Mouse (Mus musculus) forebrain, embryonic 12.5 days (tissue): Measurements from ENCODE around the gene Osbpl2. TPM values are rescaled to one million over a fixed set of nuclear protein-coding genes. Genes with fewer than 3 reads are reported as not detected.
"Not testable (repeated sequence)": the region's sequence is repeated elsewhere in the genome, so short reads cannot be mapped to it uniquely, and the experiment has no call there.

Experiments used
- ATAC-seq: fragments of 200-750 bp; cut with Nextera tagmentation; 2 replicates; pipeline ENCODE4 v1.8.0; 2017; ENCODE audit warnings: moderate TSS enrichment; ENCODE audit not compliant: low FRiP score
- H3K27ac ChIP-seq: fragments of 300-500 bp; sonication (generic); 2 replicates; pipeline ENCODE4 v1.5.1; 2016; ENCODE audit warnings: mild to moderate bottlenecking
- H3K27me3 ChIP-seq: fragments of 300-500 bp; sonication (generic); 2 replicates; pipeline ENCODE4 v1.6.1; 2016; ENCODE audit warnings: mild to moderate bottlenecking
- H3K36me3 ChIP-seq: fragments of 300-500 bp; sonication (generic); replicated peaks from 2 replicates; pipeline ENCODE4 v1.6.1; 2016; ENCODE audit warnings: mild to moderate bottlenecking
- H3K4me1 ChIP-seq: fragments of 300-500 bp; sonication (generic); 2 replicates; pipeline ENCODE4 v1.6.1; 2016
- H3K4me2 ChIP-seq: fragments of 300-500 bp; sonication (generic); 2 replicates; pipeline ENCODE4 v1.6.1; 2016; ENCODE audit warnings: mild to moderate bottlenecking, moderate library complexity
- H3K4me3 ChIP-seq: fragments of 300-500 bp; sonication (generic); replicated peaks from 2 replicates; pipeline ENCODE4 v1.5.1; 2016; ENCODE audit warnings: mild to moderate bottlenecking
- H3K9ac ChIP-seq: fragments of 300-500 bp; sonication (generic); 2 replicates; pipeline ENCODE4 v1.6.1; 2016; ENCODE audit warnings: mild to moderate bottlenecking
- H3K9me3 ChIP-seq: fragments of 300-500 bp; sonication (generic); 2 replicates; pipeline ENCODE4 v1.6.1; 2016
- WGBS: fragments of 180-500 bp; shearing (Covaris S2); methylation state at CpG from one replicate; pipeline ENCODE4 v1.1.7; 2016; 5-methylcytosine and 5-hydroxymethylcytosine counted together
- polyA plus RNA-seq: library from polyadenylated mRNA; unstranded; fragments of >200 nt; fragmentation: Nextera tagmentation; extraction: Ambion mirVana; gene quantifications from 2 replicates; pipeline ENCODE4 v1.2.1, GENCODE M21; 2016

Gene Osbpl2
- polyA plus RNA-seq, 1 experiment from 2014 or later, result 46.2 TPM

DNA sequence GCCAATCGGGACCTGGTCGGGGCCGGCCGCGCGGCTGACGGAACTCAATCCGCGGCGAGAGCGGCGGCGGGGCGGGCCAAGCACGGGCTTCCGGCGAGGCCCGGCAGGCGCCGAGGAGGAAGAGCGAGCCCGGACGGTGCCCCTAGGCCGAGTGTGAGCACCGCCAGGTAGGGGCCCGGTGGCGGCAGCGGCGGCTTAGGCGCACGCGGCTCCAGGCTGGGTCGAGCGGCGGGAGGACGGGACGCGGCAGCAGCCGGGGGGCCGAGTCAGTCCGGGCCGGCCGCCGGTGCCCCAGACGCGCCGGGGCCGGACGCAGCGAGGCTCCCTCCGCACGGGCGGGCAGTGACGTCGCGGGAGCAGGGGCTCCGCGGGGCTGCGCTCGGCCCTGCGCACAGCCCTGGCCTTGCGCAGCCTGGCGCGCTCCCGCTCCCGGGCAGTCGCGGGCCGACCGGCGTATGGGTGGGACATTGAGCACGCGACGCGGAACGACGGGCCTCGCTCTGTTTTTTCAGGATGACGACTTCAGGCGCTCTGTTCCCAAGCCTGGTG lies 52.5 kb downstream of the Osbpl2 start:
- H3K27ac ChIP-seq, result peak overlapping the region; percentile 94
- ATAC-seq, result peak; percentile 76
- peak overlapping the region; percentile 99 for H3K4me2 ChIP-seq
- no peaks in the 10 kb centered on the region for H3K27me3 ChIP-seq
- H3K9me3 ChIP-seq, result no peaks in the 10 kb centered on the region
- H3K9ac ChIP-seq, result peak overlapping the region; percentile 96
- H3K36me3 ChIP-seq, result peaks cover 36% of the 10 kb centered on the region
- peaks cover 16% of the 10 kb centered on the region for H3K4me1 ChIP-seq
- peak overlapping the region; percentile 98 for H3K4me3 ChIP-seq
- under 1% methylated on average over 55 of the region's 80 CpGs for WGBS

DNA sequence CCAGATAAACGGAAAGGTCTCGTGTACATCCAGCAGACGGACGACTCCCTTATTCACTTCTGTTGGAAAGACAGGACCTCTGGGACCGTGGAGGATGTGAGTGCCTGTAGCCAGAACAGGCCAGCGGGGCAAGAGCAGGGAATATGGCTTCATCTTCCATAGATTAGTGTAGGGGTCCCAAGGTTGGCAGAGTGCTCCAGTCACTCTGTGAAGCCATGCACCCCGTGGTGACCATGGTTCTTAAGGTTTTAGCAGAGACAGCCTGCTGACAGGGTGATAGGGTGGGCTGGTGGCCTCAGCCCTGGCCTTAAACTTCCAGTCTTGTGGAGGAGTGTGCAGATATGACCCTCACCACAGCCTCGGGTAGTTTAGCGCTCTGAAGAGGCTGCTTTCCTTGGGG lies 53.0 kb downstream of the Osbpl2 start:
- Histone ChIP-seq H3K9ac (peak overlapping the region; percentile 96), H3K9me3 (no peaks in the 10 kb centered on the region), H3K27ac (0 out of 2 replicates have a peak overlapping the region, but pooled peaks have one; percentile 9), H3K4me3 (peak overlapping the region; percentile 98), H3K36me3 (peaks cover 42% of the 10 kb centered on the region), H3K4me1 (peaks cover 16% of the 10 kb centered on the region), H3K4me2 (peak overlapping the region; percentile 99), H3K27me3 (no peaks in the 10 kb centered on the region)
- 5% methylated on average over 9 of the region's 9 CpGs for WGBS
- ATAC-seq, result no peak

DNA sequence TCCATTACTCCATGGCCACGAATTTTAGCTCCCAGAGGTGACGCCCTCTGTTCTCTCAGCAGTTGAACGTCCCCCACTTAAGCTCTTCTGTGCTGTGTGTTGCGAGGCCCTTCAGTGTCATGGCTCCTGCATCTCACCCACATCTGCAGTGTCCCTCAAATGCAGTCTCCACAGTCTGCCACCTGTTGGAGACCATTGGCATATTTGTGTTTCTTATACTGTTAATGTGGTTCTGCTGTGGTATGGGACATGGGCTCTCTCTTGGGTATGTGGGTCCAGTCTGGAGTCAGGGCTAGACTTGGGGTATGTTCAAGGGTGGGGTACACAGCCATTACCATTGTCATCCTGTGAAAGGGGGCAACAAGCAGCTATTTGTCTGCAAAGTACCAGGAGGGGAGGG lies 54.1 kb downstream of the Osbpl2 start:
- peaks cover 52% of the 10 kb centered on the region for H3K36me3 ChIP-seq
- H3K27ac ChIP-seq, result no peak overlapping the region
- peak overlapping the region; percentile 96; the same call in 1 of the 2 replicates for H3K9ac ChIP-seq
- ATAC-seq, result no peak
- H3K4me1 ChIP-seq, result peaks cover 16% of the 10 kb centered on the region
- H3K4me3 ChIP-seq, result peak overlapping the region; percentile 98
- WGBS, result 77% methylated on average over 4 of the region's 4 CpGs
- H3K4me2 ChIP-seq, result peak overlapping the region; percentile 99
- H3K27me3 ChIP-seq, result no peaks in the 10 kb centered on the region
- H3K9me3 ChIP-seq, result no peaks in the 10 kb centered on the region

DNA sequence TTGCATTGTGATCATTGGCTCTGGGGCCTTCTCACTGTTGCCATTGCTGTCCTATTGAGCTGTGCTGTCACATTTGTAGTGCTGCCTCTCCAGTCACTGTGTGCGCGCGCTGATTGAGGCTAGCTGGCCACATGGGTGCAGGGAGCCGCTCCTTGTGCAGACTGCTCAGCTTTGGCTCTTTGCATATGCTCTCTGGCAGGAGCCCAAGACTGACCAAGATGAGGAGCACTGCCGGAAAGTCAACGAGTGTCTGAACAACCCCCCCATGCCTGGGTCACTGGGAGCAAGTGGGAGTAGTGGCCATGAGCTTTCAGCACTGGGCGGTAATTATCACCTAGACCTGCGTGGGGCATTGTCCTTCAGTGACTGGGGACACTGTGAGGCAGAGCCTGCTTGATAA lies 54.6 kb downstream of the Osbpl2 start:
- Histone ChIP-seq H3K36me3 (peaks cover 57% of the 10 kb centered on the region), H3K4me1 (peaks cover 16% of the 10 kb centered on the region)
- H3K27ac ChIP-seq, H3K9ac ChIP-seq, H3K9me3 ChIP-seq, H3K4me2 ChIP-seq, ATAC-seq, H3K27me3 ChIP-seq, H3K4me3 ChIP-seq: not testable (repeated sequence)
- 93% methylated on average over 8 of the region's 8 CpGs for WGBS

DNA sequence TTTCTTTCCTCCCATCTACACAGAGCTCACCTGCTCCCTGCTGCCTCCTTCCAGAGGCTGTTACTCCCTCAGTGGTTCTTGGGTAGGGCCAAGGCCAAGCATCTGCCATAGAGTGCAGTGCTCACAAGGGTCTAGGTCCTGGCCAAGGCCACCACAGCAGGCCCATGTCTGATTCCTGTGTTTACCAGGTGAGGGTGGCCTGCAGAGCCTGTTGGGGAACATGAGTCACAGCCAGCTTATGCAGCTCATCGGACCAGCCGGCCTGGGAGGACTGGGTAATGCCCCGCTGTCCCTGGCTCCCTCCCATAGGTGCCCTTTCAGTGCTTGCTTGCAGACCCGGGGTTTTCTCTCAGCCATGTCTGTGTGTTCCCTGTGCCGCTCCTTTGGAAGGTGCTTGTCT lies 55.0 kb downstream of the Osbpl2 start:
- Histone ChIP-seq H3K4me1 (peaks cover 16% of the 10 kb centered on the region), H3K9ac (no peak overlapping the region), H3K27ac (no peak overlapping the region), H3K4me2 (no peak overlapping the region), H3K4me3 (no peak overlapping the region), H3K9me3 (no peaks in the 10 kb centered on the region), H3K27me3 (no peaks in the 10 kb centered on the region), H3K36me3 (peaks cover 62% of the 10 kb centered on the region)
- 91% methylated on average over 5 of the region's 5 CpGs for WGBS
- ATAC-seq, result no peak

DNA sequence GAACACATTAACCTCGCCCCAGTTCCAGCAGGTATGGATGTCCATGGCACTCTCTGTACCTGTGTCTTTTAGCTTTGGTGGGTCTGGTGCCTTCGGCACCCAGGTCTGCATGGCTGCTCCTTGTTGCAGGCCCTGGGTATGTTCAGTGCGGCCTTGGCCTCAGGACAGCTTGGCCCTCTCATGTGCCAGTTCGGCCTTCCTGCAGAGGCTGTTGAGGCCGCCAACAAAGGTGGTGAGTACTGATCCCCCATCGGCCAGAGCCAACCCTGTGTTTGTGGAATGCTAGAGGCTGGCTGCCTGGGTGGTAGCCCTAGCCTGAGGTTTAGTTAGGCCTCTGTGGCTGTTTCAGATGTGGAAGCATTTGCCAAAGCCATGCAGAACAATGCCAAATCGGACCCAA lies 56.6 kb downstream of the Osbpl2 start:
- no peaks in the 10 kb centered on the region for H3K27me3 ChIP-seq
- 93% methylated on average over 7 of the region's 7 CpGs for WGBS
- no peak overlapping the region for H3K4me2 ChIP-seq
- peaks cover 73% of the 10 kb centered on the region for H3K36me3 ChIP-seq
- H3K4me3 ChIP-seq, result no peak overlapping the region
- no peak overlapping the region for H3K9ac ChIP-seq
- H3K9me3 ChIP-seq, result no peaks in the 10 kb centered on the region
- peaks cover 16% of the 10 kb centered on the region for H3K4me1 ChIP-seq
- H3K27ac ChIP-seq, result no peak overlapping the region
- ATAC-seq, result no peak

DNA sequence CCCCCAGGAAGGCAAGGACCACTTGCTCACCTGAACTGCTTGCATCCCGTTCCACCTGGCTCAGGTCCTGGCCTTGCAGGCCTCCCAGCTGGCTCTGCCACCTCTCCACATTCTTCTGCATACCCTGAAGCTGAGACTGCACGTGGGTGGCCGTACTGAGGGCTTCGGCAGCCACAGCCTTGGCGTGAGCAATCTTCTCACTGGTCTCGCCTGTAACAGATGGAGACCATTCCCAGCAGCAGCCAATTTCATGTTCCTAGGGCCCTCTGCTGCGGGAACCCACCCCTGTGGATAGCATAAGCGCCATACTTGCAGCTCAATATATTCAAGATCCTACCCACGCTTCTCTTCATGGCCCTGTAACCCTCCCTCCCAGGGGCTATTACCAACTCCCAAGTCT lies 62.4 kb downstream of the Osbpl2 start:
- H3K4me3 ChIP-seq, result no peak overlapping the region
- H3K9ac ChIP-seq, result no peak overlapping the region
- WGBS, result 90% methylated on average over 9 of the region's 9 CpGs
- ATAC-seq, result no peak
- no peaks in the 10 kb centered on the region for H3K9me3 ChIP-seq
- H3K36me3 ChIP-seq, result peaks cover 37% of the 10 kb centered on the region
- H3K4me1 ChIP-seq, result no peaks in the 10 kb centered on the region
- no peaks in the 10 kb centered on the region for H3K27me3 ChIP-seq
- no peak overlapping the region for H3K4me2 ChIP-seq
- no peak overlapping the region for H3K27ac ChIP-seq

DNA sequence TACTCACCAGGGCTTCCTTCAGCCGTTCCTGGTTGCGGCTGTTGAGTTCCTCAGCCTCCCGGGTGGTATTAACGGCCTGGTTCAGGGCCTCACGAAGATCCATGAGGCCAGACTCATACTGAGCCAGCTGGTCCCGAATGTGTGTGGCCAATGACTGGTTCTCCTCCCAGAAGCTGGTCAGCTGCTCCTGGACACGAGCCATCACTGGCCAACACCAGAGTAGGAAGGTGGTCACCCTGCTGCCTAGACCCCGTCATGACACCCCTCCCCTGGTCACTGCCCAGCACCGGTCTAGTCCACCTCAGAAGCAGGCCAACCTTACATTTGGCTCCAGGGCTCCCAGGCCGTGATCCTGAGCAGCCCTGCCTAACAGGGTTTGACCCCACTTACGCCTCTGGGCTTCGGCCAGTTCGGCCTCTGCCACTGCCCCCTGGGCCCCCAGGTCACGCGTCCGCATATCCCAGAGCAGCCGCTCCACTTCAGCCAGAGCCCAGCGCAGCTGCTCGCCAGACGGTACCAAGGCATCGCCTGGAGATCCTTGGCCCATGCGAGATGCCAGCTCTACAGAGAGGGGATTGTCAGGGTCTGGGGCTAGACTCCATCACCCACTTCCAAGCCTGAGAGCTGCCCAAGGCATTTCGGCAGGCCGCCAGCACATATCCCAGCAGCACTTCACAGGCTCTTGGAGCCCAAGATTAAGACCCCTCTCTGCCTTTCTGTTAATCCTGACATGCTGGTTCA lies 65.1 kb downstream of the Osbpl2 start:
- no peak overlapping the region for H3K4me2 ChIP-seq
- no peaks in the 10 kb centered on the region for H3K4me1 ChIP-seq
- ATAC-seq, result no peak
- H3K4me3 ChIP-seq, result no peak overlapping the region
- H3K9me3 ChIP-seq, result no peaks in the 10 kb centered on the region
- H3K27me3 ChIP-seq, result no peaks in the 10 kb centered on the region
- no peak overlapping the region for H3K27ac ChIP-seq
- H3K9ac ChIP-seq, result no peak overlapping the region
- peaks cover 10% of the 10 kb centered on the region for H3K36me3 ChIP-seq
- 92% methylated on average over 24 of the region's 24 CpGs for WGBS

DNA sequence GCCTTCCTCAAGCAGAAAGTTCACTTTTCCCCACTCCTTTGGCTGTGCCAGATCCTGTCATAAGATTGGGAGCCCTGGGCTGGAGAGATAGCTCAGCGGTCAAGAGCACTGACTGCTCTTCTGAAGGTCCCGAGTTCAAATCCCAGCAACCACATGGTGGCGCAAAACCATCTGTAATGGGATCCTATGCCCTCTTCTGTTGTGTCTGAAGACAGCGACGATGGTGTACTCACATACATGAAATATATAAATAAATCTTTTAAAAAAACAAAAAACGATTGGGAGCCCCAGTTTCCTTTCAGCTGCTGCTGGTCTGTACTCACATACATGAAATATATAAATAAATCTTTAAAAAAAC lies 65.6 kb downstream of the Osbpl2 start:
- Histone ChIP-seq H3K4me3 (no peak overlapping the region), H3K27me3 (no peaks in the 10 kb centered on the region), H3K36me3 (peaks cover 5% of the 10 kb centered on the region), H3K4me1 (no peaks in the 10 kb centered on the region), H3K9me3 (no peaks in the 10 kb centered on the region), H3K9ac (no peak overlapping the region), H3K4me2 (no peak overlapping the region), H3K27ac (no peak overlapping the region)
- WGBS, result 91% methylated on average over 6 of the region's 6 CpGs
- ATAC-seq, result no peak

DNA sequence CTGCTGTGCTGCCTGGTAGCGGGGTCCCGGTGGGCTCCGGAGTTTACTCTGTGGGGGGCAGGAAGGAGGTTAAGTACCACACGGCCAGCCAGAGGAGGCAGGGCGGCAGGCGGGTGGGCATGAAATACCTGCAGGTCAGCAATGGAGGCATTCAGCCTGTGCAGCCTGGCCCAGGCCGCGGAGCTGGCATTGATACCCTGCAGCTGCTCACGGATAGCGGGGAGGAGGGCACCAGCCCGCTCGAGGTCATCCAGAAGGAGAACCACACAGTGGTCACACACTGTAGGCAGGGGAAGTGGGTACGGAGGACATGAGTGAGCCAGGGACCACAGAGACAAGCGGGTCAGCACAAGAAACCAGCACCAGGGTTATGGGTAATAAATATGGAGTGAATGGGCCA lies 66.6 kb downstream of the Osbpl2 start:
- Histone ChIP-seq H3K27me3 (no peaks in the 10 kb centered on the region), H3K36me3 (no peaks in the 10 kb centered on the region), H3K4me1 (no peaks in the 10 kb centered on the region), H3K4me3 (no peak overlapping the region), H3K4me2 (no peak overlapping the region), H3K9me3 (no peaks in the 10 kb centered on the region), H3K9ac (no peak overlapping the region), H3K27ac (no peak overlapping the region)
- ATAC-seq, result no peak
- WGBS, result 92% methylated on average over 14 of the region's 14 CpGs

DNA sequence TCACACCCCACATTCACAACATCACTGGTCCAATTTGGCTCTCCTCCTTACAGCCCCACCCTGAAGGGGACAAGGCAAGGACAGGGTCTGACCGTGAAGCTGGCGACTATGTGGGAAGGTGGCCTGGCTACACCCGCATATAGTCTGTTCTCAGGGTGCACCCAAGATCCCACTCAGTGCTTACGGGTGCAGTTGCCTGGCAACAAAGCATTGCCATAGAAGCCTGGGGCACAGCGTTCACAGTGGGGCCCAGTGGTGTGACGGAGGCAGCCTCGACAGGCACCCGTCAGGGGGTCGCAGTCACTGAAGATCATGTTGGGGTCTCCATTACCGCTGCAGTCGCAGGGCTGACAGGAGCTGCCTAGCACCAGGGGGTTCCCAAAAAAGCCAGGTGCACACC lies 68.3 kb downstream of the Osbpl2 start:
- no peak overlapping the region for H3K9ac ChIP-seq
- no peaks in the 10 kb centered on the region for H3K27me3 ChIP-seq
- no peak overlapping the region for H3K4me2 ChIP-seq
- 92% methylated on average over 11 of the region's 11 CpGs for WGBS
- H3K9me3 ChIP-seq, result no peaks in the 10 kb centered on the region
- ATAC-seq, result no peak
- no peak overlapping the region for H3K4me3 ChIP-seq
- no peaks in the 10 kb centered on the region for H3K36me3 ChIP-seq
- no peaks in the 10 kb centered on the region for H3K4me1 ChIP-seq
- no peak overlapping the region for H3K27ac ChIP-seq

DNA sequence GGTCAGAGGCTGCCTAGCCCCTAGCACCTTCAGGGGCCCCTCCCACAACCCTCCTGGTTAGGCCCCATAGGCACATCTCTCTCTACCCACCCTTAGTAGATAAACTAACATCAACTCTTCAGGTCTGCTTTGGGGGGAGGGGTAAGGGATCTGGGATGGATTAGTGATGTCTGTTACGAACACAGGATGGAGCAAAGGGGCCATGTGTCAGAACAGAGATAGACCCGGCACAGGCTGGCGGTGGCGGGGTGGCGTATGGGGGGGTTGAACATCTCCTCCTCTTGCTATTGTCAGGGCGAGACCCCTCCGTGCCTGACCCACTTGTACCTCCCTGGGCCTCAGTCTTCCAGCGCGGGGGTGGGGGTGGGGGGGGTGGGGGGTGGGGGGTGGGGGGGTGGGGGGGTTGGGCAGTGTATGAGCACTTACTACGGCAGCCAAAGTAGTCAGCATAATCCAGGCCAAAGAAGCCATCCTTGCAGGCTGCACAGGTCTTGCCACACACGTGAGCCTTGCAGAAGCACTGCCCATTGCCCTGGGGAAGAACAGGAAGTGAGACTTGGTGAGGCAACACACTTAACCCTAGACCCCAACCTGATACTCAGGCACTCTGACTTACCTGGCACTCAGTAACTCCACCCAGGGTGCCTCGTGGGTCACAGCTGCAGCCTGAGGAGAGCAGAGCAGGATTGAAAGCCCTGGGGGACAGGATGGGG lies 77.7 kb downstream of the Osbpl2 start:
- WGBS, result 85% methylated on average over 11 of the region's 12 CpGs
- no peaks in the 10 kb centered on the region; the same call in 1 of the 2 replicates for H3K36me3 ChIP-seq

More for the DNA sequence above, 77.7 kb downstream of the Osbpl2 start:
- no peaks in the 10 kb centered on the region for H3K9me3 ChIP-seq
- ATAC-seq, result no peak
- no peak overlapping the region for H3K4me2 ChIP-seq
- H3K27ac ChIP-seq, result no peak overlapping the region
- H3K27me3 ChIP-seq, result no peaks in the 10 kb centered on the region
- peaks cover 3% of the 10 kb centered on the region; the same call in 1 of the 2 replicates for H3K4me1 ChIP-seq
- H3K9ac ChIP-seq, result no peak overlapping the region
- H3K4me3 ChIP-seq, result no peak overlapping the region
